Mouse (Mus musculus): ENCODE data around the gene Trmt10a. TPM values are rescaled to one million over a fixed set of nuclear protein-coding genes. Genes with fewer than 3 reads are reported as not detected.

The Trmt10a gene
- 10.9 TPM for polyA plus RNA-seq (2014; fragmentation: Illumina TruSeq; extraction: RNeasy Lipid Tissue Mini Kit (QIAGEN cat#74804); ENCODE audit: low read depth, low replicate concordance)

GRCm38 (mm10) chr3:138143315-138144059, at the start of gene Trmt10a:
Gene Trmt10a, plus strand, starts transcription at chr3:138143448.

GRCm38 (mm10) chr3:138144642-138145171, 1.5 kb downstream of the Trmt10a start, which contains the start of gene Mttp:
Gene Mttp, minus strand, starts transcription at chr3:138144968.

GRCm38 (mm10) chr3:138193683-138194302, 50.5 kb downstream of the Trmt10a start, which contains the start of gene 4930579F01Rik:
Gene 4930579F01Rik, minus strand, starts transcription at chr3:138193825.

Other genes with a start within 250 kb of the Trmt10a start
- gene Lamtor3, start 224.9 kb upstream of the Trmt10a start, polyA plus RNA-seq (2014; fragmentation: Illumina TruSeq; extraction: RNeasy Lipid Tissue Mini Kit (QIAGEN cat#74804); ENCODE audit: low read depth, low replicate concordance) = 54.5 TPM
- 6.3 TPM for gene Dapp1, start 161.9 kb upstream of the Trmt10a start, polyA plus RNA-seq (2014; fragmentation: Illumina TruSeq; extraction: RNeasy Lipid Tissue Mini Kit (QIAGEN cat#74804); ENCODE audit: low read depth, low replicate concordance)
- gene 1110002E22Rik, start 78.4 kb upstream of the Trmt10a start, polyA plus RNA-seq (2014; fragmentation: Illumina TruSeq; extraction: RNeasy Lipid Tissue Mini Kit (QIAGEN cat#74804); ENCODE audit: low read depth, low replicate concordance) = 0.06 TPM
- gene Gm5105, start 76.1 kb upstream of the Trmt10a start, polyA plus RNA-seq (2014; fragmentation: Illumina TruSeq; extraction: RNeasy Lipid Tissue Mini Kit (QIAGEN cat#74804); ENCODE audit: low read depth, low replicate concordance) = not detected
- gene Mttp, start 1.5 kb downstream of the Trmt10a start, polyA plus RNA-seq (2014; fragmentation: Illumina TruSeq; extraction: RNeasy Lipid Tissue Mini Kit (QIAGEN cat#74804); ENCODE audit: low read depth, low replicate concordance) = 10.5 TPM
- gene 4930579F01Rik, start 50.4 kb downstream of the Trmt10a start, polyA plus RNA-seq (2014; fragmentation: Illumina TruSeq; extraction: RNeasy Lipid Tissue Mini Kit (QIAGEN cat#74804); ENCODE audit: low read depth, low replicate concordance) = 3.9 TPM
- 0.50 TPM for gene Adh7, start 74.3 kb downstream of the Trmt10a start, polyA plus RNA-seq (2014; fragmentation: Illumina TruSeq; extraction: RNeasy Lipid Tissue Mini Kit (QIAGEN cat#74804); ENCODE audit: low read depth, low replicate concordance)
- 138 TPM for gene Adh1, start 117.5 kb downstream of the Trmt10a start, polyA plus RNA-seq (2014; fragmentation: Illumina TruSeq; extraction: RNeasy Lipid Tissue Mini Kit (QIAGEN cat#74804); ENCODE audit: low read depth, low replicate concordance)
- not detected for gene Adh6a, start 169.8 kb downstream of the Trmt10a start, polyA plus RNA-seq (2014; fragmentation: Illumina TruSeq; extraction: RNeasy Lipid Tissue Mini Kit (QIAGEN cat#74804); ENCODE audit: low read depth, low replicate concordance)
- 3.7 TPM for gene Adh6b, start 198.3 kb downstream of the Trmt10a start, polyA plus RNA-seq (2014; fragmentation: Illumina TruSeq; extraction: RNeasy Lipid Tissue Mini Kit (QIAGEN cat#74804); ENCODE audit: low read depth, low replicate concordance)